Mouse (Mus musculus) lung, postnatal 0 days (tissue): Measurements from ENCODE around the gene Cacna1g. TPM values are rescaled to one million over a fixed set of nuclear protein-coding genes. Genes with fewer than 3 reads are reported as not detected.

ENCODE experiments used
- ATAC-seq: fragments of 200-750 bp; cut with Nextera tagmentation; 2 replicates; pipeline ENCODE4 v1.8.0; 2017; ENCODE audit warnings: moderate library complexity
- DNase-seq: peaks from one replicate; pipeline ENCODE4 v3.0.0-alpha.2; 2016; ENCODE audit warnings: low spot score
- H3K27ac ChIP-seq: fragments of 300-500 bp; sonication (generic); 2 replicates; pipeline ENCODE4 v1.5.1; 2014; ENCODE audit warnings: antibody characterized with exemption, mild to moderate bottlenecking, low read length, mixed read lengths
- H3K27me3 ChIP-seq: fragments of 300-500 bp; sonication (generic); replicated peaks from 2 replicates; pipeline ENCODE4 v1.6.1; 2014; ENCODE audit warnings: low read length, mixed read lengths; ENCODE audit not compliant: insufficient read depth
- H3K36me3 ChIP-seq: fragments of 300-500 bp; sonication (generic); 2 replicates; pipeline ENCODE4 v1.6.1; 2014; ENCODE audit warnings: low read length, mixed read lengths; ENCODE audit not compliant: insufficient read depth
- H3K4me1 ChIP-seq: fragments of 300-500 bp; sonication (generic); 2 replicates; pipeline ENCODE4 v1.6.1; 2014; ENCODE audit warnings: antibody characterized with exemption, low read depth, low read length, mixed read lengths; ENCODE audit not compliant: insufficient read depth
- H3K4me2 ChIP-seq: fragments of 300-500 bp; sonication (generic); replicated peaks from 2 replicates; pipeline ENCODE4 v1.6.1; 2014; ENCODE audit warnings: low read depth, mild to moderate bottlenecking, low read length, moderate library complexity, mixed read lengths
- H3K4me3 ChIP-seq: fragments of 300-500 bp; sonication (generic); 2 replicates; pipeline ENCODE4 v1.5.1; 2014; ENCODE audit warnings: low read depth, low read length
- H3K9ac ChIP-seq: fragments of 300-500 bp; sonication (generic); replicated peaks from 2 replicates; pipeline ENCODE4 v1.6.1; 2014; ENCODE audit warnings: low read depth, mild to moderate bottlenecking
- H3K9me3 ChIP-seq: fragments of 300-500 bp; sonication (generic); 2 replicates; pipeline ENCODE4 v1.6.1; 2016; ENCODE audit warnings: low read length, mixed read lengths
- CTCF ChIP-seq: IDR thresholded peaks from 2 replicates; pipeline ENCODE4 v1.5.1; 2016; ENCODE audit warnings: antibody characterized with exemption, mild to moderate bottlenecking
- EP300 ChIP-seq: IDR thresholded peaks from 2 replicates; pipeline ENCODE4 v1.6.1; 2016; ENCODE audit warnings: antibody characterized with exemption, mild to moderate bottlenecking, control low read depth
- WGBS: fragments of 180-500 bp; shearing (Covaris S2); extraction: QIAGEN DNeasy Blood & Tissue Kit; methylation state at CpG from one replicate; pipeline ENCODE4 v1.1.7; 2014; 5-methylcytosine and 5-hydroxymethylcytosine counted together
- polyA plus RNA-seq: library from polyadenylated mRNA; unstranded; fragments of >200 nt; fragmentation: Nextera tagmentation; extraction: Ambion mirVana; gene quantifications from 2 replicates; pipeline ENCODE4 v1.2.1, GENCODE M21; 2015

Cacna1g gene
- polyA plus RNA-seq, 1 experiment from 2014 or later, result 1.4 TPM

- ATAC-seq, result no peak
- DNase-seq, result no peak
- Histone ChIP-seq H3K9ac (no peak overlapping the region), H3K4me1 (peaks cover 7% of the 10 kb centered on the region), H3K4me2 (no peak overlapping the region), H3K27ac (no peak overlapping the region), H3K4me3 (no peak overlapping the region), H3K27me3 (no peaks in the 10 kb centered on the region), H3K36me3 (no peaks in the 10 kb centered on the region), H3K9me3 (no peaks in the 10 kb centered on the region)
- 74% methylated on average over 10 of the region's 10 CpGs for whole genome bisulfite sequencing
- no peak for TF ChIP-seq EP300
- no peak for TF ChIP-seq CTCF
Observed at GRCm38 (mm10) chr11:94455161-94455820, 18.7 kb downstream of the Cacna1g start.

GRCm38 (mm10) chr11:94454756-94455155 is 19.2 kb downstream of the Cacna1g start:
- H3K4me2 ChIP-seq, result no peak overlapping the region
- H3K4me3 ChIP-seq, result no peak overlapping the region
- no peak overlapping the region for H3K27ac ChIP-seq
- DNase-seq, result no peak
- no peaks in the 10 kb centered on the region for H3K27me3 ChIP-seq
- TF ChIP-seq CTCF (no peak), EP300 (no peak)
- no peaks in the 10 kb centered on the region for H3K9me3 ChIP-seq
- ATAC-seq, result no peak
- H3K36me3 ChIP-seq, result no peaks in the 10 kb centered on the region
- 74% methylated on average over 5 of the region's 5 CpGs for WGBS
- peaks cover 7% of the 10 kb centered on the region for H3K4me1 ChIP-seq
- H3K9ac ChIP-seq, result no peak overlapping the region

GRCm38 (mm10) chr11:94451091-94451773 is 22.8 kb downstream of the Cacna1g start:
- no peak overlapping the region for H3K4me3 ChIP-seq
- no peak overlapping the region for H3K9ac ChIP-seq
- peaks cover 7% of the 10 kb centered on the region for H3K4me1 ChIP-seq
- no peaks in the 10 kb centered on the region for H3K27me3 ChIP-seq
- TF ChIP-seq CTCF (no peak), EP300 (no peak)
- peak; percentile 28 for DNase-seq
- peak; percentile 54 for ATAC-seq
- H3K36me3 ChIP-seq, result no peaks in the 10 kb centered on the region
- H3K4me2 ChIP-seq, result no peak overlapping the region
- H3K27ac ChIP-seq, result no peak overlapping the region
- no peaks in the 10 kb centered on the region for H3K9me3 ChIP-seq
- WGBS, result 31% methylated on average over 12 of the region's 12 CpGs

GRCm38 (mm10) chr11:94449886-94450285 is 24.1 kb downstream of the Cacna1g start:
- Histone ChIP-seq H3K4me3 (no peak overlapping the region), H3K4me1 (peaks cover 7% of the 10 kb centered on the region), H3K36me3 (no peaks in the 10 kb centered on the region), H3K9ac (no peak overlapping the region), H3K27ac (no peak overlapping the region), H3K4me2 (no peak overlapping the region), H3K9me3 (no peaks in the 10 kb centered on the region), H3K27me3 (no peaks in the 10 kb centered on the region)
- WGBS, result 36% methylated on average over 5 of the region's 5 CpGs
- ATAC-seq (peak; percentile 21; the same call in 1 of the 2 replicates), DNase-seq (peak; percentile 24)
- TF ChIP-seq EP300 (no peak), CTCF (no peak)

- no peak for TF ChIP-seq EP300
- TF ChIP-seq CTCF, result no peak
- ATAC-seq (no peak), DNase-seq (no peak)
- Histone ChIP-seq H3K36me3 (no peaks in the 10 kb centered on the region), H3K27ac (no peak overlapping the region), H3K9ac (no peak overlapping the region), H3K27me3 (no peaks in the 10 kb centered on the region), H3K9me3 (no peaks in the 10 kb centered on the region), H3K4me2 (no peak overlapping the region), H3K4me3 (no peak overlapping the region), H3K4me1 (peaks cover 7% of the 10 kb centered on the region)
- WGBS, result 55% methylated on average over 8 of the region's 8 CpGs
Observed at GRCm38 (mm10) chr11:94449239-94449638, 24.8 kb downstream of the Cacna1g start.

GRCm38 (mm10) chr11:94447017-94447416 is 27.0 kb downstream of the Cacna1g start:
- Histone ChIP-seq H3K9ac (no peak overlapping the region), H3K4me1 (peaks cover 7% of the 10 kb centered on the region), H3K4me2 (no peak overlapping the region), H3K4me3 (no peak overlapping the region), H3K36me3 (no peaks in the 10 kb centered on the region), H3K27ac (no peak overlapping the region), H3K27me3 (no peaks in the 10 kb centered on the region), H3K9me3 (no peaks in the 10 kb centered on the region)
- no peak for TF ChIP-seq EP300
- no peak for TF ChIP-seq CTCF
- WGBS, result 45% methylated on average over 3 of the region's 3 CpGs
- ATAC-seq, result no peak
- DNase-seq, result no peak
